Mouse (Mus musculus) heart, postnatal 0 days (tissue): ENCODE measurements around the gene Tbc1d23. TPM values are rescaled to one million over a fixed set of nuclear protein-coding genes. Genes with fewer than 3 reads are reported as not detected.
A peak's percentile ranks its signal among the peaks of the same experiment; 100 is the strongest.

Experiments used
- ATAC-seq: fragments of 200-750 bp; cut with Nextera tagmentation; 2 replicates; pipeline ENCODE4 v1.8.0; 2017; ENCODE audit warnings: low read depth, moderate number of reproducible peaks, moderate library complexity; ENCODE audit not compliant: insufficient read depth
- DNase-seq: peaks from one replicate; pipeline ENCODE4 v3.0.0-alpha.2; 2016; ENCODE audit warnings: low spot score
- H3K27ac ChIP-seq: fragments of 300-500 bp; sonication (generic); 2 replicates; pipeline ENCODE4 v1.5.1; 2014; ENCODE audit warnings: low read depth, mild to moderate bottlenecking
- H3K27me3 ChIP-seq: fragments of 300-500 bp; sonication (generic); 2 replicates; pipeline ENCODE4 v1.6.1; 2014; ENCODE audit warnings: low read length, mixed read lengths; ENCODE audit not compliant: control insufficient read depth, insufficient read depth
- H3K36me3 ChIP-seq: fragments of 300-500 bp; sonication (generic); replicated peaks from 2 replicates; pipeline ENCODE4 v1.6.1; 2014; ENCODE audit warnings: low read length, mixed read lengths; ENCODE audit not compliant: control insufficient read depth, insufficient read depth
- H3K4me1 ChIP-seq: fragments of 300-500 bp; sonication (generic); 2 replicates; pipeline ENCODE4 v1.6.1; 2014; ENCODE audit warnings: antibody characterized with exemption; ENCODE audit not compliant: control insufficient read depth, insufficient read depth
- H3K4me2 ChIP-seq: fragments of 300-500 bp; sonication (generic); 2 replicates; pipeline ENCODE4 v1.6.1; 2014; ENCODE audit warnings: low read depth, mild to moderate bottlenecking, low read length, moderate library complexity
- H3K4me3 ChIP-seq: fragments of 300-500 bp; sonication (generic); 2 replicates; pipeline ENCODE4 v1.5.1; 2014; ENCODE audit warnings: low read depth, low read length
- H3K9ac ChIP-seq: fragments of 300-500 bp; sonication (generic); replicated peaks from 2 replicates; pipeline ENCODE4 v1.6.1; 2014; ENCODE audit warnings: low read depth, low read length, mixed read lengths
- H3K9me3 ChIP-seq: fragments of 300-500 bp; sonication (generic); replicated peaks from 2 replicates; pipeline ENCODE4 v1.6.1; 2016; ENCODE audit warnings: low read length; ENCODE audit not compliant: control insufficient read depth
- CTCF ChIP-seq: IDR thresholded peaks from 2 replicates; pipeline ENCODE4 v1.5.1; 2016; ENCODE audit warnings: antibody characterized with exemption, control low read depth, low read depth
- EP300 ChIP-seq: IDR thresholded peaks from 2 replicates; pipeline ENCODE4 v1.6.1; 2016; ENCODE audit warnings: antibody characterized with exemption, low read depth
- WGBS: fragments of 180-500 bp; shearing (Covaris S2); extraction: QIAGEN DNeasy Blood & Tissue Kit; methylation state at CpG from one replicate; pipeline ENCODE4 v1.1.7; 2014; 5-methylcytosine and 5-hydroxymethylcytosine counted together
- polyA plus RNA-seq: library from polyadenylated mRNA; unstranded; fragments of >200 nt; fragmentation: Nextera tagmentation; extraction: Ambion mirVana; gene quantifications from 2 replicates; pipeline ENCODE4 v1.2.1, GENCODE M21; 2015
- total RNA-seq: library from RNA; depleted of rRNA; stranded (reverse); fragments of >200 nt; gene quantifications from 2 replicates; pipeline ENCODE4 v1.2.3, GENCODE M21; 2014; ENCODE audit warnings: low replicate concordance

Gene Tbc1d23
- total and polyA plus RNA-seq, 2 experiments from 2014 or later: 13.4 to 19.3 TPM

DNA sequence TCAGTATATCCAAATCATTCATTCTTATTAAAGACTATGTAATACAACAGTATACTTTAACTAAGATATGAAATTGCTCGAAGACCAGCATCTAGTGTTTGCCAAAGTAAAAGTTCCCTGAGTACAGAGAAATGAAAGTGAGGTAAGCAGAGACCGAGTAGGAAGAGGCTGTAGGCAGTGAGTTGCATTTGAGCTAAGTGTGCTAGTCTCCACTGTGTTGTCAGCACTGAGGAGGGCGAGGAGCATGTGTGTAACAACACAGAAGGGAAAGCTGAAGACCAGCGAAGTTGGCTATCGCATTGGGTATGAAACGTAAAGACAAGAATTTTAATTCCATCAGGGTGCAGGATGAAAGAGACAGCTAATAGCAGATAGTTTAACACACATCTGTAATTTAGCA is 97.7 kb downstream of the Tbc1d23 start:
- Histone ChIP-seq H3K4me1 (no peaks in the 10 kb centered on the region), H3K9ac (no peak overlapping the region), H3K27ac (no peak overlapping the region), H3K4me3 (no peak overlapping the region), H3K27me3 (no peaks in the 10 kb centered on the region), H3K9me3 (no peaks in the 10 kb centered on the region), H3K36me3 (peaks cover 31% of the 10 kb centered on the region), H3K4me2 (no peak overlapping the region)
- DNase-seq (no peak), ATAC-seq (no peak)
- 94% methylated on average over 6 of the region's 6 CpGs for WGBS
- no peak for TF ChIP-seq EP300
- TF ChIP-seq CTCF: no peak

DNA sequence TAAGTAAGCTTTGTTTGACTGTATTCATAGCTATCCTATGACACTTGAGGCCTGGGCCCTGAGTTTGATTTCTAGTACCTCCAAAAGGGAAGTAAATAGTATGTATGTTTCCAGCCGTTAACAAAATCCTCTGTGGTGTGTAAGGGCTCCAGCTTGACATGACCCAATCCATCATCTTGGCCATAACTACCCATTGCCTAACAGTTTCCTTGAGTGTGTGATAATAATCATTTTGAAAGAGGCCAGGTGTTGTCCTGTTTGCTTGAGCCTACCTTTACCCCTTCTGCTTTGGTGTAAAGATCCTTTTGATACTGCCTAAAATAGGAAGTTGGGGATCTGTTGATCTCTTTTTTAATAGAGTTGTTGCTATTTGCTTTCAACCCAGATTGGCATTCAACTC is 99.0 kb downstream of the Tbc1d23 start:
- no peak overlapping the region for H3K4me2 ChIP-seq
- no peak overlapping the region for H3K27ac ChIP-seq
- DNase-seq (no peak), ATAC-seq (no peak)
- H3K9me3 ChIP-seq: no peaks in the 10 kb centered on the region
- WGBS: 68% methylated on average over 1 of the region's 1 CpGs
- no peak overlapping the region for H3K4me3 ChIP-seq
- H3K36me3 ChIP-seq: peaks cover 24% of the 10 kb centered on the region
- H3K9ac ChIP-seq: no peak overlapping the region
- H3K27me3 ChIP-seq: no peaks in the 10 kb centered on the region
- peaks cover 5% of the 10 kb centered on the region for H3K4me1 ChIP-seq
- TF ChIP-seq CTCF: no peak
- no peak for TF ChIP-seq EP300

DNA sequence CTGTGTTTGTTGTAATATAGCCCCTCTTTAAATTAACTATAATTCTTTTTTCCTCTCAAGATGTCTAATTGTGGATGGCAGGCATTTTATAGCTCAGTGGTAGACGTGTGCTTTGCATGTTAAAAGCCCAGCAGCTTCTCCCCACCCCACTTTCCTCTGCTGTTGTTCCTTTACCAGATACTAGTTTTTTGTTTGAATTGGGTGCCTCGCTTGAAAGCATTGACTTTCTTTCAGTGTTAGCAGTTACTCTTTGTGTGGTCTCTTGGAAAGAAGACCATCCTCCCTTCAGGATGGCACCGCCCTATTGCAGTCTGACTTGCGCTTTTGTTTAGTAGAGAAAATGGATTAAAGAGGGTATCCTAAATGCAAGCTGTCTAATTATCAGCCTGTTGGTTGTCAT is 99.8 kb downstream of the Tbc1d23 start:
- WGBS: 86% methylated on average over 4 of the region's 4 CpGs
- TF ChIP-seq CTCF (no peak), EP300 (no peak)
- ATAC-seq: no peak

DNA sequence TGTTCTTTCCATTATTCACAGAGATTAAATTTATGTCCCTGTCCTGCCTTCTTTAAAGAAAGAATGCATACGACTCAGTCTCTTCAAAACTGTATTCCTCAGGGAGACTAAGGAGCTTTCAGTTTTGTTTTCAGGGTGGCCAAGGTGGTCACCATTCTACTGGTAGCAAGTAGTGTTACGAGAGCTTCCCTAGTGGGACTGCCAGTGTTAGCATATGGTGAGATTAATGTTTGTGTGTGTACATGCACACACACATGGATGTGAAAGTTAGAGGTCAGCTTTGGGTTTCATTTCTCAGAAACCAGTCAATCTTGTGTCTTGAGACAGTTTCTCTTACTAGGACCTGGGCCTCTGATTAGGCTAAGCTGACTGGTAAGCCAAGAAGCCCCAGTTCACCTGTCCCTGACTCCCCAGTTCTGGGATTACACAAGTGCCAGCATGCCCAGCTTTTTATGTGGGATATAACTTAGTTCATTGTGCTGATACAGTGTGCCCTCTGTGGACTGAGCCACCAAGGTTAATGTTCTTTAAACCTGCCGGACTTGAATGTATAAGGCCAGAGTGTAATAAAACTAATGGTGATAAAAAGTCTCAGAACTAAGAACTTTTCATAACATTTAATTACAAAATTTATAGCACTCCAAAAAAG is 100.4 kb downstream of the Tbc1d23 start:
- no peaks in the 10 kb centered on the region for H3K9me3 ChIP-seq
- no peak overlapping the region for H3K4me3 ChIP-seq
- TF ChIP-seq CTCF (no peak), EP300 (no peak)
- H3K27ac ChIP-seq: no peak overlapping the region
- H3K36me3 ChIP-seq: peaks cover 17% of the 10 kb centered on the region
- ATAC-seq: no peak
- no peak overlapping the region for H3K9ac ChIP-seq
- 74% methylated on average over 3 of the region's 3 CpGs for WGBS
- no peaks in the 10 kb centered on the region for H3K27me3 ChIP-seq
- no peak for DNase-seq
- H3K4me2 ChIP-seq: no peak overlapping the region
- H3K4me1 ChIP-seq: peaks cover 7% of the 10 kb centered on the region

More for the DNA sequence above, 99.8 kb downstream of the Tbc1d23 start:
- no peak for DNase-seq
- Histone ChIP-seq H3K4me3 (no peak overlapping the region), H3K27ac (no peak overlapping the region), H3K27me3 (no peaks in the 10 kb centered on the region), H3K9me3 (no peaks in the 10 kb centered on the region), H3K4me2 (no peak overlapping the region), H3K36me3 (peaks cover 17% of the 10 kb centered on the region), H3K4me1 (peaks cover 7% of the 10 kb centered on the region), H3K9ac (no peak overlapping the region)

DNA sequence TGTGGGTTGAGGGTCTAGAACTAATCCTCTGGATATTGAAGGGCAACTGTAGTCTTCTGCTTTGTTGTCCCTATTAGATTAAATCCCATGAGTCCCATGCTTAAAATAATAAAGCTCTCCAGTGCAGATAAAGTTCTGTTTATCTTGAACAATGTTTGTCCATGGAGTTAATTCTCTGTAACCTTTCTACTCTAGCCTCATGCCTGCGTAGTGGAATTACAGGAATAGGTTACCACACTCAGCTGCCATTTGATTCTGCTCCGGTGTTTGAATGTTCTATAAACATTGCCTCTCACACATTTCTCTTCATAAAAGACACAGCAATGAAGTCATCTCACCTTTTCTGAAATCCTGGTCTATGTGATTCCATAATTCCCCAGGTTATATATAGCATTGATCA is 103.5 kb downstream of the Tbc1d23 start:
- H3K9me3 ChIP-seq: no peaks in the 10 kb centered on the region
- 33% methylated on average over 2 of the region's 2 CpGs for WGBS
- peak overlapping the region; percentile 48 for H3K27ac ChIP-seq
- H3K27me3 ChIP-seq: no peaks in the 10 kb centered on the region
- ATAC-seq: no peak
- no peak overlapping the region for H3K4me3 ChIP-seq
- H3K9ac ChIP-seq: no peak overlapping the region
- H3K36me3 ChIP-seq: no peaks in the 10 kb centered on the region
- peaks cover 21% of the 10 kb centered on the region for H3K4me1 ChIP-seq
- 0 out of 2 replicates have a peak overlapping the region, but pooled peaks have one; percentile 9 for H3K4me2 ChIP-seq
- no peak for TF ChIP-seq CTCF
- TF ChIP-seq EP300: no peak
- DNase-seq: no peak

DNA sequence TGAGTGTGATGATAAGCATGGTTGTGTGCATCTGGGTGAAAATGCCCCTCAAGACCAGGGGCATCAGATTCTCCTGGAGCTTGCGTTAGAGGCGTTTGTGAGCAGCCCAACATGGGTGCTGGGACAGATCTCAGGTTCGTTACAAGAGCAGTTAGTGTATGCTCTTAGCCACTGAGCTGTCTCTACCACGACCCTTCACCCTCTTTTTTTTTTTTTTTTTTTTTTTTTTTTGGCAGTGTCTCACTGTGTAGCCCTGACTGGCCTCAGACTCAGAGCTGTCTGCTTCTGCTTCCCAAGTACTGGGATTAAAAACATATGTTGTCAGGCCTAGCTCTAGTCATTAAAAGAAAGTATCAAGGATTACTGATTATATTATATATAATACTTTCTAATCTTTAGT is 105.0 kb downstream of the Tbc1d23 start:
- 51% methylated on average over 4 of the region's 4 CpGs for WGBS
- H3K4me2 ChIP-seq: no peak overlapping the region

More for the DNA sequence above, 105.0 kb downstream of the Tbc1d23 start:
- Histone ChIP-seq H3K9me3 (no peaks in the 10 kb centered on the region), H3K27me3 (no peaks in the 10 kb centered on the region), H3K27ac (no peak overlapping the region; the same call in 1 of the 2 replicates), H3K36me3 (no peaks in the 10 kb centered on the region), H3K9ac (no peak overlapping the region), H3K4me3 (no peak overlapping the region), H3K4me1 (peaks cover 25% of the 10 kb centered on the region)
- TF ChIP-seq CTCF: no peak
- ATAC-seq (no peak), DNase-seq (no peak)
